Mouse (Mus musculus) layer of hippocampus, adult 11-12 months (tissue): ENCODE measurements at regions not wholly inside any gene's neighbourhood (a gene's known extent, or its start where the extent isn't known, plus 50 kb on each side); places are given as distances from the start of the nearest gene placed in this dataset.

Experiments used
- DNase-seq: peaks from one replicate; pipeline ENCODE4 v3.0.0; 2022; ENCODE audit warnings: low spot score

DNA sequence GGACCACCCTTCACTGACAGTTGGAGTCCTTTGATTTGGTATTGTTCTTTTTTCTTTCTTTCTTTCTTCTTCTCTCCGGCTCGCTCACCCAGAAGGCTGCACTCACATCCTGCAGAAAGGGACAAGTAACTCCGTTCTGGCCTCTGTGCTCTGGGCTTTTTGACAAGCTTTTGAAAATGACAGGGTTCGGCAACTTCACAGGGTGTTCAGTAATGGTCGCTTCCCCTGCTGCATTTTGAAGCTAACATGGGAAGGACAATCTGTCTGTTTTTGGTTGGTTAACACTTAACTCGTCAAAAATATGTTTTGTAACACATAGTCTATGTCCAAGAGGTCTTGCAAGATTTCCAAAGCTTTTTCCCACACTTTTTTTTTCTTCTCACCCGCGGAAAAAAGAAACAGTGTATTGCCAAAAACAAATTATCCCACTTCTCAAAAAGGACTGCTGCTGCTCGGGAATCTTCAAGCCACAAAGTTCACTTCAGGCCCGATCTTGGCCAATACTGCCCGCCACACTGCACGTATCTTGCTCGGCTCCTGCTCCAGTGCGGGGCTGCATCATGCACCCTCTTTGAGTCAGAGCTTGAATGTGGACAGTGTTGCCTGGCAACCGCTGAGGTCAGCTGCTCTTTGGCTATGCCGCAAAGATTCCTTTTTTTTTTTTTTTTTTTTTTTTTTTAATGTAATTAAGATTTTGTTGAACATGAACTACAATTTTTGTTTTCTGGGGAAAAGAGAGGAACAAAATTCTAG is 209.4 kb upstream of the Inhba start:
- no peak for DNase-seq

GRCm38 (mm10) chr13:15803965-15804364 is 207.7 kb upstream of the Inhba start:
- DNase-seq, result no peak

DNA sequence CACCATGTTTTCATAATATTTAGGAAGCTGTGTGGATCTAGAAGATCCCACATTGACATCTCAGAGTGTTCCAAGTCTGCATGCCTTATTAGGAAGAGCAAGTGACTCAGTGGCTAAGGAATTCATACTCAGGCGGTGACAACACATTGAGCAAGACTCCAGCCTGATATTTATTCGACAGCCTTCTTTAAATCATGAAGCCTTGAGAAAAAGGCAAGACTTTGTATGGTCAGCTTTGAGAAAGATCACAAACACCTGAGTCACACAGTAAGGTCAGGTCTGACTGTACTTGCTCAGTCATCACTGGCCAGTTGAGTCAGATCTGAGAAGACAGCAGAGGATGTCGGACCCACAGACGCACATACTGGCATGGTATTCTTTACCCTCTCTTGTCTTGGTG is 204.7 kb upstream of the Inhba start:
- no peak for DNase-seq

GRCm38 (mm10) chr13:15822261-15822850 is 189.3 kb upstream of the Inhba start:
- DNase-seq, result no peak

GRCm38 (mm10) chr13:15845806-15846205 is 165.8 kb upstream of the Inhba start:
- no peak for DNase-seq

- DNase-seq, result no peak
Observed at GRCm38 (mm10) chr13:15848017-15848416, 163.6 kb upstream of the Inhba start.

DNA sequence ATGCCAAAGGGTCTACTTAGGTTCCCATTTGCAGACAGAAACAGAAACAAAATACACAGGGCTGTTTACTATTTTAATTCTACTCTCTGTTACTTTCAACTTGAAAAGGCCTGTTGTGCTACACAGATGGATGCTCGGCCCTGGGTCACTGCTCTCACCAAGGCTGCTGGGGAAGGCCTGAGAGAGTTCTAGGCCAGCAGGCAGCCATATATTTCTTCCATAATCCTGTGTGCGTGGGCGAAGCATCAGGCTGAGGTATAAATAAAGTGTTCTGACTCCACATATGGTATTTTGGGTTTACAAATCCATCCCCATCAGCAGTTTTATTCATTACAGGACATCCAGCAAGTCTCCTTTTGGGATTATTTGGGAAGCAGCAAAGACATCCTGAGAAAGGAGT is 162.5 kb upstream of the Inhba start:
- no peak for DNase-seq

DNA sequence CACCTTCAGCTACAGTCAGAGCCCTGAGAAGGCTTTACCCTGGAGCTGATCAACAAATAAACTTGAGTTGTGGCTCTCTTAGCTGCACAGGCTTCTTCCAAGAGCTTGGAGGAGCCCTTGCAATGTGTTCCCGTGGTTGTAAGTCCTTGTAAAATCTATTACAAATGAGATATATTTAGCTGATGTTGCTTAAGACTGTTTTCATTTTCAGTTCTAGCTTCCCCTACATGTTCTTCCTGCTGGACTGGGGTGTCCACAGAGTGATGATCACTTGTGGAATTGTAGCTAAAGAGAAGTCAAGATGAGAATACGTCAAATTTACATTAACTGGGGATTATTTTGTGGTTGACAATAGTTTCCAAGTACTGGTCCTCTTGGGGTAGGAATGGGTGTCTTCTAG is 161.3 kb upstream of the Inhba start:
- no peak for DNase-seq

DNA sequence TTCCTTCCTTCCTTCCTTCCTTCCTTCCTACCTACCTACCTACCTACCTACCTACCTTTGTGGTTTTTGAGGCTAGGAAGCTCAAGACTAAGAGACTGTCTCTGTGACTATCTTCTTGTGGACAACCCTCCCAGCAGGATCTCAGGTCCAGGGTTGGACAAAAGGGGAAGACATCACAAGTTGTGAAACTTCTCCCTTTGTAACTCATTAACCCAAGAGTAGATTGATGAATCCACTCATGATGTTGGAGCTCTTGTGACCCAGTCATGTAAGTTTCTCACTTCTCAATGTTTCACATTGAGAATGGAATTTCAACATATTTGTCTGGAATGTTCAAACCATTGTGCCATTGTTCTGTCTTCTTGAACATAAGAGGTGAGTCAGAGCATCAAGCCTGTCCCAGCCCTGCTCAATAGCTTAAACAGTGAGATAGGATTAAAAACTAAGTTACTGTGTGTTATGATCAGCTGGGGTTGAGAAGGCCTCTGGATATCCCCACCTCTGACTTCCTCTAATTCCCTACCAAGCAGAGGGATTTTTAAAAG is 158.6 kb upstream of the Inhba start:
- DNase-seq, result no peak

DNA sequence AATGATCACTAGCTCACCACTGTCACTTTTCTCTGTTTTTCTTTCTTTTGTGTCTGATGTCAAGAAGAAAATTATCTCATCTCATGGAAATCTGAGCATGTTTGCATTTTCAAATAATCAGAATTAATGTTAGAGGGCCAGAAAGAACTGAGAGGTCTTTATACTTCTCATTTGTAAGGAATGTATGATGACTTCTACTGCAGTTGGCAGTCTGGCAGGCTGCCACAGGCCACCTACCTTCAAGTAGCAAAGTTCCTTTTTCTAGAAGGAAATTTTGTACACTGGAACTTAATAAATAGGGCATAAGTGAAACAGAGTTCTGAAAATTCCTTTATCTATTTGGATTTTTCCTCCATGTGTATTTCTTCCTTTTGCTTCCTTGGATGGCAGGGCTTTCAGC is 148.7 kb upstream of the Inhba start:
- DNase-seq, result no peak

- DNase-seq, result no peak
Observed at GRCm38 (mm10) chr13:15863344-15863743, 148.3 kb upstream of the Inhba start.

DNA sequence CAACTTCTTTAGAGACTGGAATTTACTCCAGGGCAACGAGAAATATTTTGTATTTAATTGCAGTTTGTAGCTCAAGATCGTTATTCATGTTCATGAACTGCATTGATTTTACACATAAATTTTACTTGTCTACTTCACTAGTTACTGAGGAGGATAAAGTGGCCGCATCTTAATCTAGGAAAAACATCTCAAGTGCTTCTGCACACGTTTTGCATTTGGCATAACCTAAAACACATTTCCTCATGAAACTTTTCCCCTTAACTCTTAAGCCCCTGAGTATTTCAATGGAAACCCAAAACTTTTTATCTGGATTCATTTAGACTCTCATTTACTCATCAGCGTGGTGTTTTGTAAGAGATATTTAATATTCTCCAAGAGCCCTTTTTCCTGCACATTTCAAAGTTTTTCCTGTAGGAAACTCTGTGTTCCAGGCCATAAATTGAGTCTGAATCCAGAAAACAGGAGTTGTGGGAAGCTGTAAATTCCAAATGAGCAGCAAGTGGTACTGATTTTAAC is 144.5 kb upstream of the Inhba start:
- no peak for DNase-seq

- DNase-seq, result no peak
Observed at GRCm38 (mm10) chr13:15877606-15878005, 134.0 kb upstream of the Inhba start.

- no peak for DNase-seq
Observed at GRCm38 (mm10) chr13:15879576-15879975, 132.1 kb upstream of the Inhba start.

DNA sequence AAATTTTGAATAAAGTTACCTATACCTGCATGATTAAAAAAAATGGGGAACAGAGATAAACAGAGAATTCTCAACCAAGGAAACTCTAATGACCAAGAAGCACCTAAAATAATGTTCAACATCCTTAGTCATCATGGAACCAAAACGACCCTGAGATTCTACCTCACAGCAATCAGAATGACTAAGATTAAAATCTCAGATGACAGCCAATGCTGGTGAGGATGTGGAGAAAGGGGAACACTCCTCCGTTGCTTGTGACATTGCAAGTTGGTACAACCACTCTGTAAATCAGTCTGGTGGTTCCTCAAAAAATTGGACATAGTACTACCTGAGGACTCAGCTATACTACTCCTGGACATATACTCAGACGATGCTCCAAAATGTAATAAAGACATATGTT is 120.9 kb upstream of the Inhba start:
- no peak for DNase-seq

- no peak for DNase-seq
Observed at GRCm38 (mm10) chr13:15891403-15891802, 120.2 kb upstream of the Inhba start.

DNA sequence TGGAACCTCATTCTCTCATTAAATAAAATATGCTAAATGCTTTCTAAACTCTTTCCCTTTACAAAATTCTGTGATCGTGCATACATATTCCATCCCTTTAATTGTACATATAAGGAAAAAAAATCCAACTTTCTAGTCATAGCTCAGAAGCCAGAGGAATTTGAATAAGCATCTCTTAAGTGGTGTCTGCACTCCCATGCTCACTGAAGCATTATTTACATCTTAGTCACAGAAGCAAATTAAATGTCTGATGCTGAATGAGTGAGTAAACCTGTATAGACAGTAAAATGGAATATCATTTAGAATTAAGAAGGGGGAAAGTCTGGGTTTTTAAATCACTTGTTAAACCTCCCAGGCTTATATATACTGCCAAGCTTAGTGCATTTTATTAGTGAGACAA is 113.5 kb upstream of the Inhba start:
- no peak for DNase-seq

DNA sequence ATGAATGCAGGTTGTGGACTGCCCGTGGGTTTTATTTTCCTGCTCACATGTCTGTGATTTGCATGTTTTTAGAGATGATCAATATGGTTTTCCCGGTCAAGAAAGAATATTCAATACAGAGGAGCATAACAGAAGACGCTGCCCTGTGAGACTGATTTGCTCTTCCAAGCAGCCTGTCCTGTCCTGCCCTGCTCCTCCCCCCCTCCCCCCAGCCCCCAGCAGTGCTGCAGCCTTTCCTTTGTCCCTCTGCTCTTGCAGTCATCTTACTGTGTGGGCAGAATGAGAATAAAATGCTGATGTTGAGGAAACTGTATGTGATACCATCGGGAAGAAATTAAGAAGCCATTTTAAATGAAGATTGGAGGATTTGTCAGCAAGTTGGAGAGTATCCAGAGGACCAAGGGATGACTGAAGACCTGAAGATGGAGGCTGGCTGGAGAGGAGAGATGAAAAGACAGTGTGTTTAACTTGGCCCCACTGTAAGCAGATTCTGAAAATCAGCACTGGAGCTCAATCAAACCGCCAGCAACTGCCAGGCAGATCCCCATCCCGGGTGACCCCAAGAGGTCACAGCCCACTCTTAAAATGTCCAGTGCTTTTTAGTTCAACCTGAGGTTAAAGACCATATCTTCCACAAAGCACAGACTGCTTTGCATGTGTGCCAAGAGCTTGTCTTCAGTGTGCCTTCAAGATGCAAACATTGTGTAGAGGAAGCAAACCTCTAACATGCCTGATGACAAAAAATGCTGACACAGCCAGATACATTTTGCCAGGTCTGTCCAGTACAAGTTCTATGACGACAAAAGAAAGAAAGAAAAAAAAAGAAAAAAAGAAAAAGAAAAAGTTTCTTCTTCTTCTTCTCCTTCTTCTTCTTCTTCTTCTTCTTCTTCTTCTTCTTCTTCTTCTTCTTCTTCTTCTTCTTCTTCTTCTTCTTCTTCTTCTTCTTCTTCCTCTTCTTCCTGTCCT is 109.7 kb upstream of the Inhba start:
- no peak for DNase-seq

GRCm38 (mm10) chr13:15907806-15908205 is 103.8 kb upstream of the Inhba start:
- DNase-seq, result no peak

DNA sequence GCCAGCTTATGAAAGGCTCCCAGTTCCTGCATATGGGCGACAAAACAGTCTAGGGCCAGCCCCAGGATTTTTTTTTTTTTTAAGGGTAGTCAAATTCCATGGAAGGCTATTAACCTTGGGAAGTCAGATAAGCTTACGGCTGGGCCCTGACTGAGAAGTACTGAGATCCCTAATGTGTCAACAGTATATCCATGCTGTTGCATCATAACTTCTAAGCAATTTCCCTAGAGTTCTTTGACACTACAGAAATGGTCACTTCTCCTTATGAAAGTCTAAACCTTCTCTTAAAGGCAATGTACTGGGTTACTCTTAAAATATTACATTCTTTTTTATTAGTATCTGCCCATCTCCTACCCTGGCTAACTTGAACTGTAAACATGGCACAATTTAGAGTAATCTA is 101.1 kb upstream of the Inhba start:
- DNase-seq, result no peak

DNA sequence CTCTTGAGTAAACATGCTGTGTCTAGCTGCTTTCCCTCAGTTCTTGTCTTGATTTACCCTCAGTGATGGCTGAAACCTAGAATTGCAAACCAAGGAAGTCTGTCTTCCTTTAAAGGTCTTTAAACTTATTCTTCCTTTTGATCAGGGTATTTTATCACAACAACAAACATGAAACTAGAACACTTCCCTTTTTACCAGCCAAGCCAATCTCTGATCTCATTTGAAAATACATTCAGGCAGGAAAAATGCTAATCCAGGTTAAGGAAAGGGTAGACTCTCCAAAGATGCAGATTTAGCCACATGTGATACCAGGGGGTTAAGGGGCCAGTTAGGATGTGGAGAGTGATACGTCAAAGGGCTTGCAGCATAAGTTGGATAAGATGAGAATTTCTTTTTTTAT is 100.4 kb upstream of the Inhba start:
- DNase-seq, result no peak

GRCm38 (mm10) chr13:15914270-15914669 is 97.4 kb upstream of the Inhba start:
- DNase-seq, result no peak
